Comparison of ENCODE assay signal across 1 mouse cellular context in the genomic region with DNA sequence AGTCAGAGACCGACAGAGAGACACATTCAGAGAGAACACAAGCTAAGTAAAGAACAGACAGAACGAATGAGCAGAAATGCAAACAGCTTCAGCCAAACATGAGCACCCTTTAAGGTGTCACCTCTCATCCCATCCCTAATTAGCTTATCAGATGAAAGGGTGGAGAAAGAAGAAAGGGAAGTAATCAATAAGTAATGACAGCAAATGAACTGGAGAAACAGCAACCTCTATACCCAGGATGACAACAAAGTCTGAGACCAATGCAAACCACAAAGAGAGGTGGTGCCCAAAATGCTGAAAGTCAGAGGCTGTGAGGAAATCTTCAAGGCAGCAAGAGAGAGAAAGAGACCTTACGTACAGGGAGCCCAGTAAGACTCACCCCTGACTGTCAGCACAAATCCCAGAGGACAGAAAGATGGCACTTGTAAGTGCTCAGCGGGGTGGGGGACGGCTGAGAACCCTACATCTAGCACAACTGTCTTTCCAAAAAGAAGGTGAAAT.
TF ChIP-seq lines count a peak whose summit lies in the region.

No protein-coding gene starts in this region.

TF ChIP-seq in CH12.LX, 34 proteins besides CTCF, POLR2A, EP300 and RAD21:
- TF ChIP-seq ZMIZ1 (IDR thresholded peaks at IDR 0.05; ENCODE audit: low read depth, low read length) (peak; percentile 70; the same call in 1 of the 2 replicates), JUND (conservative IDR thresholded peaks at IDR 0.05; ENCODE audit: low read depth, low read length) (peak; percentile 29; the same call in 1 of the 2 replicates), ZKSCAN1 (IDR thresholded peaks at IDR 0.05; ENCODE audit: borderline replicate concordance, low read depth, low read length) (no peak), IRF4 (IDR thresholded peaks at IDR 0.05; ENCODE audit: low read depth, low read length) (peak; percentile 17; the same call in 1 of the 2 replicates), USF2 (conservative IDR thresholded peaks at IDR 0.05; ENCODE audit: low read depth, low read length) (no peak), MYC (IDR thresholded peaks at IDR 0.05; ENCODE audit: low read depth, low read length) (no peak; the same call in 1 of the 2 replicates), MXI1 (IDR thresholded peaks at IDR 0.05; ENCODE audit: low read depth, low read length) (no peak), CHD1 (IDR thresholded peaks at IDR 0.05; ENCODE audit: low read depth, low read length) (no peak; the same call in 1 of the 2 replicates), RCOR1 (conservative IDR thresholded peaks at IDR 0.05; ENCODE audit: low read depth, low read length) (no peak), TCF12 (IDR thresholded peaks at IDR 0.05; ENCODE audit: low read depth, low read length) (peak; percentile 38; the same call in 1 of the 2 replicates), ZNF384 (IDR thresholded peaks at IDR 0.05; ENCODE audit: low read depth, low read length) (no peak), BHLHE40 (IDR thresholded peaks at IDR 0.05; ENCODE audit: low read depth, low read length) (peak; percentile 56), NELFE (IDR thresholded peaks at IDR 0.05; ENCODE audit: low read depth, low read length) (peak; percentile 52), ZC3H11A (IDR thresholded peaks at IDR 0.05; ENCODE audit: low read depth, low read length) (no peak), POLR2AphosphoS2 (IDR thresholded peaks at IDR 0.05; ENCODE audit: low read depth, low read length) (no peak), GABPA (IDR thresholded peaks at IDR 0.05; ENCODE audit: insufficient replicate concordance, low read depth, low read length) (no peak), MAFK (IDR thresholded peaks at IDR 0.05; ENCODE audit: insufficient replicate concordance, low read length) (0 out of 2 replicates have a peak, but pooled peaks have one; percentile 23), MEF2A (IDR thresholded peaks at IDR 0.05; ENCODE audit: borderline replicate concordance, low read depth, low read length) (0 out of 2 replicates have a peak, but pooled peaks have one; percentile 57), ELF1 (IDR thresholded peaks at IDR 0.05; ENCODE audit: low read depth, low read length) (no peak), SIN3A (IDR thresholded peaks at IDR 0.05; ENCODE audit: low read length) (peak; percentile 27; the same call in 1 of the 2 replicates), TBP (conservative IDR thresholded peaks at IDR 0.05; ENCODE audit: low read depth, low read length) (peak; percentile 91), KAT2A (IDR thresholded peaks at IDR 0.05; ENCODE audit: insufficient replicate concordance, low read length) (0 out of 2 replicates have a peak, but pooled peaks have one; percentile 7), JUN (IDR thresholded peaks at IDR 0.05; ENCODE audit: insufficient read depth, low read depth, low read length) (no peak), ETS1 (conservative IDR thresholded peaks at IDR 0.05; ENCODE audit: low read depth, low read length) (0 out of 2 replicates have a peak, but pooled peaks have one; percentile 4), E2F4 (IDR thresholded peaks at IDR 0.05; ENCODE audit: insufficient replicate concordance, low read depth, low read length) (no peak), HCFC1 (IDR thresholded peaks at IDR 0.05; ENCODE audit: low read depth, low read length) (no peak), CHD2 (IDR thresholded peaks at IDR 0.05; ENCODE audit: low read length) (peak; percentile 71), NRF1 (IDR thresholded peaks at IDR 0.05; ENCODE audit: low read depth, low read length) (no peak), MAX (IDR thresholded peaks at IDR 0.05; ENCODE audit: low read length) (no peak), PAX5 (IDR thresholded peaks at IDR 0.05; ENCODE audit: low read length) (no peak), MAZ (IDR thresholded peaks at IDR 0.05; ENCODE audit: low read depth, low read length) (no peak), USF1 (IDR thresholded peaks at IDR 0.05; ENCODE audit: low read depth, low read length) (no peak), UBTF (IDR thresholded peaks at IDR 0.05; ENCODE audit: low read depth, low read length) (0 out of 2 replicates have a peak, but pooled peaks have one; percentile 56), SMC3 (IDR thresholded peaks at IDR 0.05; ENCODE audit: low read depth, low read length) (peak; percentile 3; the same call in 1 of the 2 replicates)
TF ChIP-seq in CH12.LX: peak in this region for 15.
